Mouse (Mus musculus): ENCODE results near the gene Trdmt1. TPM values are rescaled to one million over a fixed set of nuclear protein-coding genes. Genes with fewer than 3 reads are reported as not detected.
"Not testable (repeated sequence)": the region's sequence is repeated elsewhere in the genome, so short reads cannot be mapped to it uniquely, and the experiment has no call there.

Gene Trdmt1
- 4.8 and 5.4 TPM in 2 replicates for polyA plus RNA-seq (2012; rRNA removed)

DNA sequence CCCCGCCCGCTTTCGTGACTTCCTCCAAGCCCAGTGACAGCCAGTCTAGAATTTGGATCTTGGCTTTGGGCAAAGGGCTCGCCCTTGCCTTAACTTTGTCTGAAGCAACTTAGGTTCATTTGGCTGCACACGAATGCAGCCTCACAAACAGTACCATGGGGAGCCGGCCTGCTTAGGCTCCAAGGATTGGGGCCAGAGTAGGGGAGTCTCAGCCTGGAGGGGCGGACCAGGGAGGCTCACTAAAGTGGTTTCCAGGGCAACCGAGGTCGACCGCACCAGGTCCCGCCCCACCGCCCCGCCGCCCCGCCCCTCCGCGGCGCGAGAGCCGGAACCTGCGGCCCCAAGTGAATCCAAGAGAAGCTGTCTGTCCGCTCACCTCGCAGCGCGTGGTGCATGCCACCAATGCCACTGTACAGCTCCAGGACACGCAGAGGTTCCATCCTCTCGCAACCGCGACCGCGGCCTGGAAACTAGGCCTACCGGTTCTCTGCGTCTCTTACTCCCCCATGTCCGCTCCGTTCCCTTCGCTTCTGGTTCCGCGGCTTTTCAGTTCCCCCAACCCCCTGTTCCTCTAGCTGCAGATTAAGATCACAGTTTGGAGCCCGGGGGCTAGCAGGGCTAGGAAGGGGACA lies at the start of gene Trdmt1:
Gene Trdmt1 (minus strand): TSS at position 476 of the 632 bp plus-strand sequence.
- Histone ChIP-seq H3K4me1 (ENCODE audit: control insufficient read depth, insufficient read depth, low read length) (no peaks in the 10 kb centered on the region), H3K27ac (ENCODE audit: insufficient read depth, low read length) (peak within 1 kb of the TSS; percentile 47), H3K4me3 (ENCODE audit: insufficient read depth, low read length) (peak within 1 kb of the TSS; percentile 65)
- TF ChIP-seq POLR2A (IDR thresholded peaks at IDR 0.05; ENCODE audit: extremely low read depth, insufficient read depth, low read length) (peak; percentile 66; the same call in 1 of the 2 replicates), CTCF (IDR thresholded peaks at IDR 0.05; ENCODE audit: extremely low read depth, insufficient read depth, low read length) (no peak)

- TF ChIP-seq POLR2A (IDR thresholded peaks at IDR 0.05; ENCODE audit: extremely low read depth, insufficient read depth, low read length) (no peak), CTCF (IDR thresholded peaks at IDR 0.05; ENCODE audit: extremely low read depth, insufficient read depth, low read length) (no peak)
- Histone ChIP-seq H3K4me3 (ENCODE audit: insufficient read depth, low read length) (no peak overlapping the region), H3K4me1 (ENCODE audit: control insufficient read depth, insufficient read depth, low read length) (no peaks in the 10 kb centered on the region), H3K27ac (ENCODE audit: insufficient read depth, low read length) (no peak overlapping the region)
Observed at GRCm38 (mm10) chr2:13593328-13593727, 48.9 kb upstream of the Trdmt1 start.

DNA sequence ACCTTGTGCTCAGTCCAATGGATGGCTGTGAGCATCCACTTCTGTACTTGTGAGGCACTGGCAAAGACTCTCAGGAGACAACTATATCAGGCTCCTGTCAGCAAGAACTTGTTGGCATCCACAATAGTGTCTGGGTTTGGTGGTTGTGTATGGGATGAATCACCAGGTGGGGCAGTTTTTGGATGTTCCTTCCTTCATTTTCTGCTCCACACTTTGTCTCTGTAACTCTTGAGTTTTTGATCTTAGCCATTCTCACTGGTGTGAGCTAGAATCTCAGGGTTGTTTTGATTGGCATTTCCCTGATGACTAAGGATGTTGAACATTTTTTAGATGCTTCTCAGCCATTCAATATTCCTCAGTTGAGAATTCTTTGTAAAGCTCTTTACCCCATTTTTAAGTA lies 39.3 kb upstream of the Trdmt1 start:
- not testable (repeated sequence) for H3K27ac ChIP-seq (ENCODE audit: insufficient read depth, low read length); H3K4me1 ChIP-seq (ENCODE audit: control insufficient read depth, insufficient read depth, low read length); H3K4me3 ChIP-seq (ENCODE audit: insufficient read depth, low read length)

DNA sequence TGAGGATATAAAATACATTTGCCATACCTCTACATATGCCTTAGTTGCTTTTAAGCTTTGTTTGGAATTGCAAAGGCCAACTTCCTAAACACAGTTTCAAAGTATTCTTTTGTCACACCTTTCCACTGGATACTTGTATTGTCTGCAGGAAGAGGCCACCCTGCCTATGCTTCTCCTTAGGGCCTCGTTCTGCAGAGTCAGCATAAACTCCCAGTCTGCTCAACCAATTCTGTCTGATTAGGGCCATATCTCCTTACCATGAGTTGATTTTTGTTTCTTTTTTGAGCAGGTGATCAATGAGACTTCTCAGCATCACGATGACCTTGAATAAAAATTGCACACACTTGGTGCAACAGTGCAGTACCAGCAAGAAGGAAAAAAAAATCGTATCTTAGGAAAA lies 37.7 kb upstream of the Trdmt1 start:
- H3K4me3 ChIP-seq (ENCODE audit: insufficient read depth, low read length) = no peak overlapping the region
- TF ChIP-seq CTCF (IDR thresholded peaks at IDR 0.05; ENCODE audit: extremely low read depth, insufficient read depth, low read length) = no peak
- TF ChIP-seq POLR2A (IDR thresholded peaks at IDR 0.05; ENCODE audit: extremely low read depth, insufficient read depth, low read length) = no peak

GRCm38 (mm10) chr2:13579991-13580390 lies 35.5 kb upstream of the Trdmt1 start:
- H3K4me3 ChIP-seq (ENCODE audit: insufficient read depth, low read length) = no peak overlapping the region
- H3K27ac ChIP-seq (ENCODE audit: insufficient read depth, low read length) = no peak overlapping the region
- TF ChIP-seq POLR2A (IDR thresholded peaks at IDR 0.05; ENCODE audit: extremely low read depth, insufficient read depth, low read length) (no peak), CTCF (IDR thresholded peaks at IDR 0.05; ENCODE audit: extremely low read depth, insufficient read depth, low read length) (no peak)
- no peaks in the 10 kb centered on the region; the same call in 1 of the 2 replicates for H3K4me1 ChIP-seq (ENCODE audit: control insufficient read depth, insufficient read depth, low read length)

More for the DNA sequence above, 37.7 kb upstream of the Trdmt1 start:
- Histone ChIP-seq H3K4me1 (ENCODE audit: control insufficient read depth, insufficient read depth, low read length) (no peaks in the 10 kb centered on the region), H3K27ac (ENCODE audit: insufficient read depth, low read length) (no peak overlapping the region)

DNA sequence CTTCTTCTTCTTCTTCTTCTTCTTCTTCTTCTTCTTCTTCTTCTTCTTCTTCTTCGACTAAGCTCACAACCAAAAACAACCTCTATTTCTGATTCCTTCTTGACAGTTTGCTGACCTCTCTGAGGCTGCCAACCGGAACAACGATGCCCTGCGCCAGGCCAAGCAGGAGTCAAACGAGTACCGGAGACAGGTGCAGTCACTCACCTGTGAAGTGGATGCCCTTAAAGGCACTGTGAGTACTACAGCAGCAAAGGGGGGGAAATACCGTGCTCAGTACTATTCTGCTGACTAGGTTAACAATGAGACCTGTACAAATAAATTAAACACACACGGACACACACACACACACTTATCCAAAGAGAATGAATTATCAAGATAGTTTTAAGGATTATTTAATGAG lies 34.8 kb upstream of the Trdmt1 start:
- Histone ChIP-seq H3K4me3 (ENCODE audit: insufficient read depth, low read length) (no peak overlapping the region), H3K4me1 (ENCODE audit: control insufficient read depth, insufficient read depth, low read length) (no peaks in the 10 kb centered on the region; the same call in 1 of the 2 replicates), H3K27ac (ENCODE audit: insufficient read depth, low read length) (no peak overlapping the region)
- TF ChIP-seq POLR2A (IDR thresholded peaks at IDR 0.05; ENCODE audit: extremely low read depth, insufficient read depth, low read length) (no peak), CTCF (IDR thresholded peaks at IDR 0.05; ENCODE audit: extremely low read depth, insufficient read depth, low read length) (no peak)

DNA sequence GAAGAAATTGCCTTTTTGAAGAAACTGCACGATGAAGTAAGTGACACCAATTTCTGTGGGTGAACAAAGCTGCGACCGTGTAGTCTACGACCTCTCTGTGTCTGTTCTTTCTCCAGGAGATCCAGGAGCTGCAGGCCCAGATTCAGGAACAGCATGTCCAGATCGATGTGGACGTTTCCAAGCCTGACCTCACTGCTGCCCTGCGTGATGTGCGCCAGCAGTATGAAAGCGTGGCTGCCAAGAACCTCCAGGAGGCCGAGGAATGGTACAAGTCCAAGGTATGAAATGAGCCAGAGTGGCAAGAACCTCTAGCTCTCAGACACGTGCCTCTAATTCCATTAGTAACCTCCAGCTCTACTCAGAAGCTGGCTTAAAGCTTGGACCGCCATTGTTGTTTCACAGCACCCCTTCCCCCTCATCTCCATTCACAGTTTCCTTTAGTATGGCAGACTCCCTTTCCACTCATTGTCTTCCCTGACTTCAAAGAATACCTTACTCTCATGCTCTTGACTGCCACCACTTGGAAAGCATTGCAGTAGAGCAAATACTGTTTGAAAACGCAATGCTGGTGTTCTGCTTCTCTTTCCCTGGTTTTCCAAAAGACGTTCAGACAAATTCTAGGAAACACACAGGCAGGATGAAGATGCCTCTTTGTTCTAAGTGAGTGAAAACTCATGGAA lies 34.1 kb upstream of the Trdmt1 start:
- H3K4me3 ChIP-seq (ENCODE audit: insufficient read depth, low read length) = no peak overlapping the region
- TF ChIP-seq CTCF (IDR thresholded peaks at IDR 0.05; ENCODE audit: extremely low read depth, insufficient read depth, low read length) (no peak), POLR2A (IDR thresholded peaks at IDR 0.05; ENCODE audit: extremely low read depth, insufficient read depth, low read length) (no peak)

GRCm38 (mm10) chr2:13577399-13577798 lies 32.9 kb upstream of the Trdmt1 start:
- no peak for TF ChIP-seq CTCF (IDR thresholded peaks at IDR 0.05; ENCODE audit: extremely low read depth, insufficient read depth, low read length)
- no peak for TF ChIP-seq POLR2A (IDR thresholded peaks at IDR 0.05; ENCODE audit: extremely low read depth, insufficient read depth, low read length)
- Histone ChIP-seq H3K27ac (ENCODE audit: insufficient read depth, low read length) (no peak overlapping the region), H3K4me3 (ENCODE audit: insufficient read depth, low read length) (no peak overlapping the region), H3K4me1 (ENCODE audit: control insufficient read depth, insufficient read depth, low read length) (no peaks in the 10 kb centered on the region; the same call in 1 of the 2 replicates)

More for the DNA sequence above, 34.1 kb upstream of the Trdmt1 start:
- no peaks in the 10 kb centered on the region; the same call in 1 of the 2 replicates for H3K4me1 ChIP-seq (ENCODE audit: control insufficient read depth, insufficient read depth, low read length)
- H3K27ac ChIP-seq (ENCODE audit: insufficient read depth, low read length) = no peak overlapping the region

DNA sequence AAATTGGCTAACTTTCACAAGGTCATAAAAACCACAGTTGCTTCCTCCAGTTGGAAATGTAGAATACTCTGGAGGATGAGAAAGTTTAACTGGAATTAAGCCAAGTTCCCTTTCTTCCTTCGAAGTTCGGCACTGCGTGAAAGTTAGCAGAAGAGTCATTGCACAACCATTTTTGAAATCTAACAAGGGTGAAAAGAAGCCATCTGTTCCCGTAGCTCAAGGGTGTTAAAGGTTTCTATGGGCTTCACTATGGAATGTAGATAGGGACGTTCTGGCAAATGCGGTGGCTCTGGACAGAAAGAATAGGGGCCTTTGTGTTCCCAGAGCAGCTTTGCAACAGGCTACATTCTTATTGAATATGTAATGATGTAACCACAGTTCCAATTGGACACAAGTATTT lies 31.5 kb upstream of the Trdmt1 start:
- Histone ChIP-seq H3K27ac (ENCODE audit: insufficient read depth, low read length) (no peak overlapping the region), H3K4me1 (ENCODE audit: control insufficient read depth, insufficient read depth, low read length) (peaks cover 1% of the 10 kb centered on the region), H3K4me3 (ENCODE audit: insufficient read depth, low read length) (no peak overlapping the region; the same call in 1 of the 2 replicates)
- TF ChIP-seq CTCF (IDR thresholded peaks at IDR 0.05; ENCODE audit: extremely low read depth, insufficient read depth, low read length) = no peak
- TF ChIP-seq POLR2A (IDR thresholded peaks at IDR 0.05; ENCODE audit: extremely low read depth, insufficient read depth, low read length) = no peak

GRCm38 (mm10) chr2:13575287-13575801 lies 30.9 kb upstream of the Trdmt1 start:
- no peak overlapping the region for H3K27ac ChIP-seq (ENCODE audit: insufficient read depth, low read length)
- H3K4me1 ChIP-seq (ENCODE audit: control insufficient read depth, insufficient read depth, low read length) = peaks cover 1% of the 10 kb centered on the region
- H3K4me3 ChIP-seq (ENCODE audit: insufficient read depth, low read length) = peak overlapping the region; percentile 41
- TF ChIP-seq POLR2A (IDR thresholded peaks at IDR 0.05; ENCODE audit: extremely low read depth, insufficient read depth, low read length) = no peak
- TF ChIP-seq CTCF (IDR thresholded peaks at IDR 0.05; ENCODE audit: extremely low read depth, insufficient read depth, low read length) = peak; percentile 46

Measured in cortical plate, adult 2 months (tissue).